Mouse (Mus musculus) regulatory T cell (primary cell): Measurements from ENCODE around the gene Map2k1.

Source experiments
- in situ Hi-C: fragments of 300-600 bp; cut with MboI, MseI; formaldehyde crosslinking; loops from one replicate; pipeline ENCODE4 v1.15.1; 2025; ENCODE audit warnings: high pct_unique_total_duplicates

Map2k1 gene

DNA sequence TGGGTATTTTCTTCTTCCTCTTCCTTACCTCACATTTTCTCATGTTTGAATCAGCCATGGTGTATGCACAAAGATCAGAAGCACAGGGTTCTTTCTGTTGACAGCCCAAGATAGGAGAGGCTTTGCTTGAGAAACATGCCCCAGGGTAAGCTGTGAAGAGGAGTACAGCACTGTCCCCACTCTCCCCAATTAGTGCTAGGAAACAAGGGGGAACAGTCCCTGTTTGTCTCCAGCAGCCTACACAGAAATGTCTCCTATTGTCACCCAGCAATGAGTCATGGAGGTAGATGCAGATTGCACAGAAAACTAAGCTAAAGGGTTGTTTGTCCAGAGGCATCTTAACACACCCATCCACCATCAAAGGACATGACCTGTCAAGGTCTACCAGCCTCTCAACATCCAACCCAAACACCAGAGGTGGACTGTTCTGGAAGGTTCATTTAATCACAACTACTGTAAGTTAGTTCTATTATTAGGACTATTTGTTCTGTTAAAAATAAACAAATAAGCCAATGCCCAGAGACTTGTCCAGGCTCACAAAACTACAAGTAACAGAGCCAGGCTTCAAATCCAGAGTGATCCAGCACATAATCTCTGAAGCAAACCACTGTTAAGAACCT, 3.2 kb downstream of the Map2k1 start:
- in situ Hi-C loops = loop anchor here (5.0 kb wide), 1 partner anchor 73 kb away; the partner anchor contains the start of gene Snapc5

DNA sequence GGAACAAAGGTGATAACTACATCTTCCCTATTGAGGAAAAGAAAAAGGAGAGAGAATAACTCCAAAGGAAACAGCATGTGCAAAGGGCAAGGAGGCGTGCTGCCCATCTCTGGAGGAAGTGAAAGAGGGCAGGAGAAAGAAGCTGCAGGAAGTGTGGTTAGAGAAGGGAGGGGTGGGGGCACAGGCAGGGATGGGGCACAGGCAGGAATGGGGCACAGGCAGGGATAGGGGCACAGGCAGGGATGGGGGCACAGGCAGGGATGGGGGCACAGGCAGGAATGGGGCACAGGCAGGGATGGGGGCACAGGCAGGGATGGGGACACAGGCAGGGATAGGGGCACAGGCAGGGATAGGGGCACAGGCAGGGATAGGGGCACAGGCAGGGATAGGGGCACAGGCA, 4.1 kb downstream of the Map2k1 start:
- in situ Hi-C loops = no loop called here

DNA sequence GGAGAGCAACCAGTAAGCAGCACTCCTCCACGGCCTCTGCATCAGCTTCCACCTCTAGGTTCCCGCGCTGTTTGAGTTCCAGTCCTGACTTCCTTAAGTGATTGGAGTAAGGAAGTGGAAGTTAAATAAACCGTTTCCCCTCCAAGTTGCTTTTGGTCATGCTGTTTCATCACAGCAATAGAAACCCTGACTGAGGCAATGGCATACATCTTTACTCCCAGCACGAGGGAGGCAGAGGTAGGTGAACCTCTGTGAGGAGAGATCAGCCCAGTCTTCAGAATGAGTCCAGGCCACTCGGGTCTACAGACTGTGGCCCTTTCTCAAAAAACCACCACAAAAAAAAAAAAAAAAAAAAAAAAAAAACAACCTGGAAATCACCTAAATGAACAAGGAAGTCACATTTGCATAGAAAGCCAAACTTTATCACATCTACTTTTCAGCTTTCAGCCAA, 11.0 kb downstream of the Map2k1 start:
- in situ Hi-C loops = no loop called here

DNA sequence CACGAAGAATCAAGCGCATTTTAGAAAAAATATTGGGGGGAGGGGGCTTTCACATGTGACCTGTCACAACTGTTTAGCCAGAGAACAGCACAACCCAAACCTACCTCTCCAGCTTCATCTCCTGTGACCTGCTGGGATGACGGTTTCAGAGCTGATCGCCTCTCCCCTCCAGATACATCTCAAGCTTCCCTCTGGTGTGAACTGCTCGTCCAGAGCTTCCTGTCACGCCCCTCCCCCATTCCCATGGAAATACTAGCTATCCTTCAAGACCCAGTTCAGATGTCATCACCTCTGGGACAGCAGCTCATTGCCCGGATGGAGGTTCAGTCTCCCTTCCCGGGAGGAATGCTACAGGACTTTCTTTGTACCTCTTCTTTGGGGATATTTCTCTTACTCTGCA, 12.8 kb downstream of the Map2k1 start:
- in situ Hi-C loops = no loop called here

DNA sequence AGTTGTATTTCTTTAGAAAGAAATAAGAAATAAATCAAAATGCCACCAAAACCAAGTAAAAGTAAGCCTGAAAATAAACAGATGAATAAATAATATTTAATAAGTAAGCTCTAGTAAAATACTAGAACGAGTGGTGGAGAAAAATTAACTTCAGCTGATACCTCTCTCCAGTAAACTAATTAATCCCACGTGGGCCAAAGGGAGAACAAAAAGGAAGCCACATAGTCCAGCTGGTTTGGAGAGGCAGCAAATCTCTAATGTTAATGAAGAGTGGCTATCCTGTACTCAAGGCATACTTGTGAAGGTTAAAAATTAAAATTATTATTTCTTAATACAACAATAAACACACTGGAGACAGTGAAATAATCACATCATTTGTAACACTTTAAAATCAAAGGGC, 13.3 kb downstream of the Map2k1 start:
- in situ Hi-C loops = no loop called here

DNA sequence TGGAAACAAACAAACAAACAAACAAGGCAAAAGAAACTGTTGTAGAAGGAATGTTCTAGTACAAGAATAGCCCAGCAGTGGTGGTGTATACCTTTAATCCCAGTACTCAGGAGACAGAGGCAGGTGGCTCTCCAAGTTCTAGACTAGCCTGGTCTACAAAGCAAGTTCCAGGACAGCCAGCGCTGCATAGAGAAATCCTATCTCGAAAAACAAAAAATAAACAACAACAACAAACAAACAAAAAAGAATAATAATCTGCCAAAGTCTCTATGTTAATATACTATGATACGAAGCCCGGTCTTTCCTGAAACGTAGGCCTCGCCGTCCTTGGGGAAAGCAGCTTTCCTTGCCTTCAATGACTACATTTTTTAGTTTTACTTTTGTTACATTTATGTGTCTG, 17.4 kb downstream of the Map2k1 start:
- in situ Hi-C loops = no loop called here

DNA sequence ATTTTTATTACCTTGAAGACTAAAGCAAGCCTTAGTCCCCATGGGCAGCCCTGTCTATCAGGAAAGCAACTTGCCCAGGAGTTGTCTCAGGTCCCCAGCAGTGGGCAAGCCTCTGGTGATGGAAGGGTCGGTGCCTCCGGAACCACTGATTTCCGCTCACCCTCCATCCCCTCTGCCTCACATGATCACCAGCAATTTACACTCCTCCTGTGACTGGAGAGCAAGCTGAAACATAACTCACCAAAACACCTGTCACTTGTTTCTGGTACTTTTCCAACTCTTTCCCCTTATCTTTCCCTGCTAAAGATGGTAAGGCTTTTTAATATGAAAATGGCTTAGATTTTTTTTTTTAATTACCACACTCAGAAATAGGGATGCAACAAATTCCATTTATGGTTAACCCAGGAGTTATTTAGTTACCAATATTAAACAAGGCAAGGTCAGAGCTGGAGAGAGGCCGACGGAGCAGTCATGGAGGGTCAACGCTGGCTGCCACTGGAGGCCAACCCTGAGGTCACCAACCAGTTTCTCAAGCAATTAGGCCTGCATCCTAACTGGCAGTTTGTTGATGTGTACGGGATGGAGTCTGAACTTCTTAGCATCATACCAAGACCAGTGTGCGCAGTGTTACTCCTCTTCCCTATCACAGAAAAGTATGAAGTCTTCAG, 18.5 kb downstream of the Map2k1 start, which contains the start of gene Uchl4:
Gene Uchl4, plus strand, starts transcription at position 434 of the 668 bp plus-strand sequence.
- in situ Hi-C loops = loop anchor here (5.0 kb wide), 1 partner anchor 43 kb away; no protein-coding TSS in a partner anchor

DNA sequence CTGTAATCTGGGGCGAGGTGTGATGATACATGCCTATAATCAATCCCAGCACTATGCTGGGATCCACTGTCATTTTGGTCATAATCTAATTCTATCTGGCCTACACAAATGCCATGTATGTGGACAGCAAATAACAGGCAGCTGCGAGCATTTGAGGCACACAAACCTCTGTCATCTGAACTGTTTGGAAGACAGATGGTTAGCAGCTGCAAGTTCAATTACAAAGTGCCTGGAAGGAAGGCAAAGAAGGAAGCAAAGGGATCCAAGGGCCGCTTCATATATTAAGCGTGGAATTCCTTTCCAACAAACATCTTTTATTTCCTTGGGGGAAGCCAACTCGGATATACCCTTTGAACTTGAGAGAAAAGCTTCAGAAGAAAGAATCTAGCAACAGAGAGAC, 19.8 kb downstream of the Map2k1 start:
- in situ Hi-C loops = loop anchor here (5.0 kb wide), 1 partner anchor 41 kb away; no protein-coding TSS in a partner anchor

DNA sequence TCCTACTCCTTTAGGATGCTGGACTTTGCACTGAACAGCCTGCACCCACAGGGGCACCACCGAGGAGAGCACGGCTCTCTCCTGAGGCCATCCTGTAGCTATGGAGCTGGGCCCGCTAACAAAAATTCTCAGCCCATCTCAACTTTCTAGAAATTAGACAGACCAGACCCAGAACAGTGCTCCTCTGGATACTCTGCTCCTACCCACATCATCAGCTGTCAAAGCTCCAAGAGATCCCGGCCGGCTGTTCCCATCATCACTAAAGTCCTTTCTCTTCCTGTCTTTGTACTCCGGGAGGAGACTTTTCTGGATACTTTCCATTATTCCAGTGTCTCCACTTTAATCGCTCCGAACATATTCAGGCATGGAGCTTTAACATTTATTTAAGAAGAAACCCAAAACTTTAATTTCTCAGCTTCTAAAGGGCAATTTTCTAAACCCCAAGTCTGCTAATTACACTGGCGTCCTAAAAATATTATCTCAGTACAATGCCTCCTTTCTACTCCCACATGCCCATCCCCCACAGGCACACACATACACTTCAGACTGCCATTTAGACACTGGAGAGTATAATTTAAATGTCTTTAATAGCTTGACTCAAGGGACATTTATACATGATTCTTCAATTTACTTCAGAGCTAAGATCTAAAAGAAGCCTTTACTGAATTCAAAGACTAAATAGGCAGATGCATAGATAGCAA, 21.0 kb downstream of the Map2k1 start:
- in situ Hi-C loops = loop anchor here (5.0 kb wide), 1 partner anchor 40 kb away; no protein-coding TSS in a partner anchor

DNA sequence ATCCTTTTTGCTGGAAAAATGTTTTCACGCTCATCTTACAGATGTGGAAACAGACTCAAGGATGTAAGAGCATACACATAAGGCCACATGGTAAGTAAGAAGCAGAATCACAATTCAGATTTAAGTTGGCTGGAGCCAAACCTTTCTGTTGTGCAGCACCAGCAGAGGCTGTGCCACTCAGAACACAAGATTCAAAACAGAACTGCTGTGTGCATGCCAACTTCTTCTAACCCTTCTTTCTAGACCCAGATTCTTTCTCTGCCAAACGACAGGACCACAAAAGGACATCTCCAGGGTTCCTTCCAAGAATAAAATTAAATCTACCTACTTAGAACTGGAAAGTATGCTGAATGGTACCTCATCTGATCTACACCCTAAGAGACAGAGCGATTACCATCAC, 21.8 kb downstream of the Map2k1 start:
- in situ Hi-C loops = loop anchor here (5.0 kb wide), 1 partner anchor 39 kb away; no protein-coding TSS in a partner anchor

DNA sequence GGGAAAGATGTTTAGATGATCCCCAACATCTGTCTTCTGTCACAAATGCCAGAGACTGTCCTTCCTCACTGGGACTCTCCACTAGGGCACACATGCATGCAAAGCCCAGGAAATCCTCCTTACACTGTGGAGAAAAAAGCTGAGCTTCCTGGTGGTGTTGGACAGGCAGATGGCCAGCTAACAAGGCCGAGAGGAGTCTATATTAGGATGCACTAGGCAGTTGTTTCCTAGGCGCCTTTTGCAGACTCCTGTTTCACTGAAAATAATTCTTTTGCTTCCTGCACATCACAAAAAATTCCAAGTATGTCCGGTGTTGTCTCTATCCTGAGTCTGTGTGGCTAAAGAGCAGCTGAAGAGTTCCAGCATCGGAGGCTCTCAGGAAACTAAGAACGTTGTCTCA, 22.3 kb downstream of the Map2k1 start:
- in situ Hi-C loops = loop anchor here (5.0 kb wide), 1 partner anchor 39 kb away; no protein-coding TSS in a partner anchor

DNA sequence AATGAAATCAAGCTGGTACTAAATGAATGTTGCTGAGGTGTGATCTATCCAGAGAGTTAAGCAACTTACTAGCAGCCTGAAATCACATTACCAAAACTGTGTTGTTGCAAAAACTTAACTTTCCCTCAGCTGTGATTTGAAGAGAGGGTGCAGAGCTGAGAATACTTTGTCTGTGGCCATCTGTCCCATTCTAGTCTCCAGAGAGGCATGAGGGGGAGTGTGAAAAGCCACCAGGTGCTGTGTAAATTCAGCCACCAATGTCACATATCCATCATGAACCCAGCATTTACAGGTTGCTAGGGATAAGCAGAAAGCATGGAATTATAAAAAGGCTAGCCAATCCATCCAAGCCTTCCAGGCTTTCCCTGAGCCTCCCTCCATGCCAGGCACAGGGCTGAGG, 24.5 kb downstream of the Map2k1 start:
- in situ Hi-C loops = no loop called here

DNA sequence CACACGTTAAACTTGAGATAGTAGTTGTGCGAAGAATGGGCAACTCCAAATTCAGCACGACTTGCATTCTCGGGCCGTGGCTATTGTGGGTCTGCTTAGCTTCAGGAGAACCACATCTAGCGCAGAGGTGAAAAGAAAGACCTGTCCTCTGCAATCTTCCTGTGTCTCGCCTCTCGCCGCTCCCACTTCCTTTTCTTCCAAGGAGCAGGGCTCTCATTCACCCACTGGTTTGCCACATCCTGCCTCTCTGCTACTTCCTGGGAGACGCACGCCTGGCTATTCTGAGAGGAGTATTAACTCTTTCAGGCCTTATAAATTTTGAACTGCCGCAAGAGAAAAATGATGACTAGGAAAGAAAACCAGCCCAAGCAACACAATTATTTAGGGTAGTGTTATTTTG, 25.7 kb downstream of the Map2k1 start:
- in situ Hi-C loops = no loop called here

DNA sequence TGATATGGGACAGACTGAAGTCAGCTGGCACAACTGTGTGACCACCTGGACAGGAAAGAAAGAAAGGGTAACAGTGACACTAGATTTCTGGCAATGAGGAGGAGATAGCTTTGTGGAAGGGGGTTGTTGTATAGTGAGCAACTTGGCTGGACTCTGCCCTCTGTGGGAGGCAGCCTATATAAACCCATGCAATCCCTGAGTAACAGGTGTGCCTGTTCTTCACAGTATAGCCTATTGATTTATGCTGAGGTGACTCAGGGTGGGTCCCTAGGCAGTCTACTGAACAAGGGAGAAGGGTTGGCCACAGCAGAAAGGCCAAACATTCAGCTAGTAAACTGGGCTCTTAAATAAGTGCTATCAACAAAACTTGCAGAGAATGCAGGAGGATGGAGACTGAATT, 27.6 kb downstream of the Map2k1 start:
- in situ Hi-C loops = no loop called here

DNA sequence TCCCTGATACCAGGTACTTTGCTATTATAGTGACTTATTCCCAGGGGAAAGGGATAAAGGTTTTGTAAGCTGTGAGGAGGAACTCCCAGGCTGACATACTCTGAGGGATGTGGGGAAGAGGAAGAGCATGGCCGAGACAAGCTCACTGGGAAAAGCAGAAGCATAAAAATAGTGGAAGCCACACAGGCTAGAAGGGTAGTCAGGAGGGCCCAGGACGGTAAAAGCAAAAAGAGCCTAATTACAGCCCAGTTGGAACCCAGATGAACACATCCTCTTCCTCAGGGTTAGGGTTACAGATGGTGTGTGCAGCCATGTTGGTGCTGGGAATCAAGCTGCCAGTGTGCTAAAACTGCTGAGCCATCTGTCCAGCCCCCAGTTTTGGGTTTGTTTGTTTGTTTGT, 31.3 kb downstream of the Map2k1 start:
- in situ Hi-C loops = no loop called here

DNA sequence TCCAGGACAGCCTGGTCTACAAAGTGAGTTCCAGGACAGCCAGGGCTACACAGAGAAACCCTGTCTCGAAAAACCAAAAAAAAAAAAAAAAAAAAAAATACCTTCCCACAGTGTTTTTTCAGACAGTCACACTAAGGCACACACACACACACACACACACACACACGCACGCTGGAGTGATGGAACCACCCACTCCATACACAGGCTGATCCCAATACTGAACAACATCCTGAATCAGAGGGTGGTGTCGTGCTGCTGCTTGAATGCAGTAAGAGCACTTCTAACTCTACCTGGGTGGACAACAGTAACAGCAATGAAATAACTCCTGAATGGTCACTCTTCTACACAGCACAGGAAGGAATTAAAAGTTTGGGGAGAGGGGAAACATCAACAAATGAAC, 32.0 kb downstream of the Map2k1 start:
- in situ Hi-C loops = no loop called here

DNA sequence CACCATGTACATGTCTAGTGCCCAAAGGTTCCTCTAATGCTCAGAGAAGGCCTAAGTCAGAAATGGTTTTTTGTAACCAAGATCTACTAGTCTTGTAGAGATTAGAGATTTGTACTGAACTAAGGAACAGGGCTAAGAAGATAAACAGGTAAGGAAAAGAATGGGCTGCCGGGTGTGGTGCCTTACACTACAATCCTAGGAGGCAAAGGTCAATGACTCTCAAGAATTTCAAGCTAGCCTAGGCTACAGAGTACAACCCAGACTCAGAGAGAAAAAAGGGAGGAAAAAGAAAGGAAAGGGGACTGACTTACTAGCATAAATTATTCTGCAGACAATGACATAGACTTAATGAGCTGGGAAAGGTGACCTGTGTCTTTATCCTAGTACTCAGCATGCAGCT, 32.8 kb downstream of the Map2k1 start:
- in situ Hi-C loops = no loop called here

DNA sequence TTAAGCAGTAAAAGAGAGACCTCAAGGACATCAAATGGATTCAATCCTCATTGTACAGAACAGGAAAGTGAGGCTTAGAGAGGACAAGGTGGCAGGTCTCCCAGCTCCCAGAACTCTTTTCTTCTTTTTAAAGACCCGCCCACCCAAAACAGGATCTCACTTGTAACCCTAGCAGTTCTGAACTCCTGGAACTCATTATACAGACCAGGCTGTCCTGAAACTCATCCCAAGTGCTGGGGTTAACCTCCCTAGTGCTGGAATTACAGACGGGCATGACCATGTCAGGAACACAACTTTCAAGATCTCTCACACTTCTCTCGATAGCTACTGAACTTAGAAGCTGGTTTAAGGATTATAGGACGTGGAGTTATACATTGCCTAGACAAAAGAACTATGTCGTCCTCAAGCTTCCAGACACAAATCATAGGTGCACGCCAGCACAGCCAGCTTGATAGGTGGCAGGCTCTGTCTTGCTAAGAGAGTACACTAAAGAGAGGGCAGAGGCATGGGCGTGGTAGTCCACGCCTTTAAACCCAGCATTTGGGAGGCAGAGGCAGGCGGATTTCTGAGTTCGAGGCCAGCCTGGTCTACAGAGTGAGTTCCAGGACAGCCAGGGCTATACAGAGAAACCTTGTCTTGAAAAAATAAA, 33.5 kb downstream of the Map2k1 start:
- in situ Hi-C loops = no loop called here

DNA sequence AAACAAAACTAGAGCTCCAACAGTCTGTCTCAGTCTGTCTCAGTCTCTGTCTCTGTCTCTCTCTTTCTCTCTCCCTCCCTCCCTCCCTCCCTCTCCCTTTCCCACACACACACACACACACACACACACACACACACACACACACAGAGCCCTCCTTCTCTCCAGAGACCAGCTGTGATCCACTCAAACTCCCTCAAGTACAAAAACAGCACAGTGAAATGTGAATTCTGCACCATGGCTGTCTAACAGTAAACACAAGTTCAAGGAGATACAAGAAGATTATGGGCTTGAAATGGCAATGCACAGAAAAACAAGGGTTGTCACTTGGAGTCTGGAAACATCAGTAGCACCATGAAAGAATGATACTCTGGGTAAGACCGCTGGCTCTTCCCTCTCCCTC, 34.1 kb downstream of the Map2k1 start:
- in situ Hi-C loops = no loop called here

DNA sequence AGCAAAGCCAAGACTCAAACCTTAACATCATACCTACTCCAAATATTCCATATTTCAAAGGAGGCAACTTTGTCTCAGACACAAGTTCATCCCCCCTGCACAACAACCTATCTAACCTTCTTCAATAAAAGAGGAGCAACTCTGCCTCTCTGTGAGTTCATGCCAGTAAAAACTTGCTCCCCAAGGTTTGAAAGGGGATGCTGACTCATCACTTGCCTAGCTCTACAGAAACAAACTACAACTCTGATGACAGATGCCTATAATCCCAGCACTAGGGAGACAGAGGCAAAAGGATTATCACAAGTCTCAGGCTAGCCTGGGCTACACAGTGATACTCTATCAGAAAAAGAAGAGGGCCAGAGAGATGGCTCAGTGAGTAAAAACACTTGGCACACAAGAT, 35.5 kb downstream of the Map2k1 start:
- in situ Hi-C loops = no loop called here

DNA sequence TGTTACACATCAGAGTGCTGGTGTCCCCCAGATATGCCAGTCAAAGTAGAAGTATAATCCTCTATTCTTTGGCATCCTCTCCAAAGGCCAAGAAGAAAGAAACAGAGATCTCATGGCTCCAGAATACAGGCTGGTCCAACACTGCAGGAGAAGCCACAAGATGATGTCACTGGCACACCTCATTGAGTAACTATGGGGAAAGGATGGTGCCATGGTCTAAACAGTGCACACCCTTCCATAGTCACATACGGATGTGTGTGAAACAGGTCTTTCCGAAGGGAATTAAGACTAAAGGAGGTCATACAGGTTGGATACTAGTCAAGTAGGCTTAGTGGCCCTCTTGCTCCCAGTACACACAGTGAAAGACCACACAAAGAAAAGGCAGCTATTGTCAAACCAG, 36.8 kb downstream of the Map2k1 start:
- in situ Hi-C loops = no loop called here

DNA sequence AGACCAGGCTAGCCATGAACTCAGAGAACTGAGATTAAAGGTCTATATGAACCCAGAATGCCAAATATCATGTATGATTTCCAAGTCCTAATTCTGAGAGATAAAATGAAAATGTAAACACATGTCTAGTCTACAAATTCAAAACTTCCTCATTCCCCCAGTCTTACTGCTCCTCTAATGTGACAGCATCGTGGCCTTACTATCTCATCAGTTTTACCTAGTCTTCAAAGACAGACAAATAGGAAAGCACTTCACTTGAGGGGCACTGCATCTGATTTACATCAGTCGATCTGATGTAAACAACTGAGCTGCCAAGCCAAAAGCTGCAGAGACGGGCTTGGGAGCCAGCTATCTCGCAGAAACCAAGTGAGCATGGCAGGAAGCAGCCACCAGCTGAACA, 37.3 kb downstream of the Map2k1 start:
- in situ Hi-C loops = no loop called here
